19 mouse cellular contexts compared by ENCODE assay signal in the genomic region with DNA sequence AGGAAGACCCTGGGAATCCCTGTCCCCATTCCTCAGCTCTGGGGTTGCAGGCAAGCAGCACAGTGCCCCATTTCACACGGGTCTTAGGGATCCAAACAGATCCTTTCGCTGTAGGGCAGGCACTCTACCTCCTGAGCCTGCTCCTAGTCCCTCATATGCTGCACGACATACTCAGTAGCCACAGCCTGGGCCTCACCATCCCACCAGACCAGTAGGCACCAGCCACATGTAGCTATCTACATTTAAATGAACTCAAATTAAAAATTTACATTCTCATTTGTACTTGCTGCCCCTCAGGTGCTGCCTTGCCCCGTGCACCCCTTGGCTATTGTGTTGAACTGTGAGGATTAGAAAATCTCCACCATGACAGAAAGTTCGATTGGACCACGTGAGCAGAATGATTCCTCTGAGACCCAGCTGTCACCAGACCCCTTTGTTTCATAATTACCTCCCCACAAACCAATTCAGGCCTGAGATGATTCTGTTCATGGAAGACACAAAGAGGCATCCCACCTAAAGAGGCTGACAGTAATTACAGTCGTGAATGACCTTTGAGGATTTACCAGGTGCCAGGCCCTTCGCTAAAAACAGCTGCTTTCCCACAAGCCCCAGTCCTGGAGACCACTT.
DNase-seq lines count a peak whose midpoint lies in the region; ATAC-seq and TF ChIP-seq lines count a peak whose summit lies in the region.
"Had no signal": no experiment of that assay in that cellular context is flagged by ENCODE, and none has a peak within 500 bp of the region (broad histone marks: within the 10 kb centered on the region; RNA-seq: fewer than 3 reads in every experiment).

No protein-coding gene starts in this region.

- H3K9ac ChIP-seq in midbrain, embryonic 16.5 days (ENCODE audit: low read depth, low read length) = no peak overlapping the region
- H3K9ac ChIP-seq in forebrain, embryonic 12.5 days = no peak overlapping the region
- H3K9ac ChIP-seq in hindbrain, embryonic 12.5 days = no peak overlapping the region
- H3K9ac ChIP-seq: embryonic facial prominence, embryonic 12.5 days; heart, embryonic 15.5 days had no signal

- no peak overlapping the region for H3K4me2 ChIP-seq in midbrain, embryonic 16.5 days (ENCODE audit: low read length)
- H3K4me2 ChIP-seq in forebrain, embryonic 12.5 days = no peak overlapping the region
- H3K4me2 ChIP-seq in hindbrain, embryonic 12.5 days (replicated peaks) = no peak overlapping the region
- H3K4me2 ChIP-seq: embryonic facial prominence, embryonic 12.5 days; heart, embryonic 15.5 days had no signal

- peaks cover 28% of the 10 kb centered on the region for H3K4me1 ChIP-seq in midbrain, embryonic 10.5 days
- peaks cover 16% of the 10 kb centered on the region for H3K4me1 ChIP-seq in midbrain, embryonic 16.5 days (ENCODE audit: control insufficient read depth, insufficient read depth, low read length)
- H3K4me1 ChIP-seq in forebrain, embryonic 12.5 days = peaks cover 29% of the 10 kb centered on the region
- H3K4me1 ChIP-seq in hindbrain, embryonic 12.5 days = peaks cover 25% of the 10 kb centered on the region

- H3K27me3 ChIP-seq in midbrain, embryonic 10.5 days (ENCODE audit: low read depth, poor library complexity, severe bottlenecking) = no peaks in the 10 kb centered on the region
- no peaks in the 10 kb centered on the region for H3K27me3 ChIP-seq in midbrain, embryonic 16.5 days (ENCODE audit: control insufficient read depth, insufficient read depth, low read depth, low read length)
- no peaks in the 10 kb centered on the region for H3K27me3 ChIP-seq in forebrain, embryonic 12.5 days
- 0 out of 2 replicates have a peak, but pooled peaks cover 3% of the 10 kb centered on the region for H3K27me3 ChIP-seq in hindbrain, embryonic 12.5 days
- H3K27me3 ChIP-seq: embryonic facial prominence, embryonic 12.5 days; heart, embryonic 15.5 days had no signal

- H3K9me3 ChIP-seq in midbrain, embryonic 10.5 days (replicated peaks) = no peaks in the 10 kb centered on the region
- no peaks in the 10 kb centered on the region for H3K9me3 ChIP-seq in midbrain, embryonic 16.5 days (replicated peaks; ENCODE audit: control insufficient read depth, low read length, poor library complexity, severe bottlenecking)
- H3K9me3 ChIP-seq in forebrain, embryonic 12.5 days = no peaks in the 10 kb centered on the region
- H3K9me3 ChIP-seq in hindbrain, embryonic 12.5 days (replicated peaks) = no peaks in the 10 kb centered on the region
- H3K9me3 ChIP-seq: embryonic facial prominence, embryonic 12.5 days; heart, embryonic 15.5 days; limb, embryonic 10.5 days had no signal

- intact Hi-C loops in gastrocnemius, adult 2 months (cut with DNase I) = no loop called here

- ATAC-seq in midbrain, embryonic 16.5 days = no peak
- peak; percentile 75 for ATAC-seq in forebrain, embryonic 12.5 days (ENCODE audit: low FRiP score)
- peak; percentile 72 for ATAC-seq in hindbrain, embryonic 12.5 days (ENCODE audit: low FRiP score)
- ATAC-seq in megakaryocyte progenitor cell, adult 5-6 weeks (replicated peaks; ENCODE audit: poor library complexity) = no peak

- 64% methylated on average over 8 of the region's 8 CpGs for WGBS in midbrain, embryonic 10.5 days
- 22% methylated on average over 8 of the region's 8 CpGs for WGBS in midbrain, embryonic 16.5 days
- WGBS in forebrain, embryonic 12.5 days = 21% methylated on average over 8 of the region's 8 CpGs
- WGBS in hindbrain, embryonic 12.5 days = 39% methylated on average over 8 of the region's 8 CpGs

- H3K27ac ChIP-seq in midbrain, embryonic 10.5 days (replicated peaks) = peak overlapping the region; percentile 59; the same call in 1 of the 2 replicates
- no peak overlapping the region for H3K27ac ChIP-seq in midbrain, embryonic 16.5 days (ENCODE audit: low read length)
- H3K27ac ChIP-seq in forebrain, embryonic 12.5 days = peak overlapping the region; percentile 77
- H3K27ac ChIP-seq in hindbrain, embryonic 12.5 days = peak overlapping the region; percentile 66
- H3K27ac ChIP-seq in gastrocnemius, adult 2 months = no peak overlapping the region
- H3K27ac ChIP-seq: embryonic facial prominence, embryonic 12.5 days; heart, embryonic 15.5 days; limb, embryonic 10.5 days had no signal

- TF ChIP-seq CTCF in gastrocnemius, adult 2 months (IDR thresholded peaks at IDR 0.05) = no peak

- no peaks in the 10 kb centered on the region for H3K36me3 ChIP-seq in midbrain, embryonic 10.5 days
- no peaks in the 10 kb centered on the region for H3K36me3 ChIP-seq in midbrain, embryonic 16.5 days (ENCODE audit: control insufficient read depth, insufficient read depth, low read length)
- no peaks in the 10 kb centered on the region for H3K36me3 ChIP-seq in forebrain, embryonic 12.5 days (replicated peaks)
- no peaks in the 10 kb centered on the region for H3K36me3 ChIP-seq in hindbrain, embryonic 12.5 days
- H3K36me3 ChIP-seq: embryonic facial prominence, embryonic 12.5 days; heart, embryonic 15.5 days; limb, embryonic 10.5 days had no signal

- no peak overlapping the region for H3K4me3 ChIP-seq in midbrain, embryonic 10.5 days
- no peak overlapping the region for H3K4me3 ChIP-seq in midbrain, embryonic 16.5 days (ENCODE audit: low read depth, low read length)
- no peak overlapping the region for H3K4me3 ChIP-seq in forebrain, embryonic 12.5 days (replicated peaks)
- H3K4me3 ChIP-seq in hindbrain, embryonic 12.5 days = no peak overlapping the region
- no peak overlapping the region for H3K4me3 ChIP-seq in gastrocnemius, adult 2 months
- H3K4me3 ChIP-seq: embryonic facial prominence, embryonic 12.5 days; erythroblast, embryonic 14.5 days; heart, embryonic 15.5 days; limb, embryonic 10.5 days had no signal

- no peak for DNase-seq in midbrain, embryonic 10.5 days (ENCODE audit: low spot score)
- peak; percentile 61 for DNase-seq in retina, embryonic 14.5 days (ENCODE audit: low spot score)
- no peak for DNase-seq in gastrocnemius, adult 2 months
- DNase-seq: adrenal gland, adult 2 months; cerebellum, adult 8-10 months; gastrocnemius, postnatal 36 days; kidney, adult 11 months; lung, adult 2 months; lung, postnatal 36 days; right cerebral cortex, postnatal 4 days; thymus, adult 2 months had no signal

Comparison
In these comparisons a context has a peak if more than half of its experiments do, and no peak if none do; other contexts are left out.
1. H3K27ac ChIP-seq: peak in midbrain, embryonic 10.5 days (single experiment), forebrain, embryonic 12.5 days (single experiment) and hindbrain, embryonic 12.5 days (single experiment); none in midbrain, embryonic 16.5 days (single experiment) and gastrocnemius, adult 2 months (single experiment).
2. ATAC-seq: peak in forebrain, embryonic 12.5 days (single experiment) and hindbrain, embryonic 12.5 days (single experiment); none in midbrain, embryonic 16.5 days (single experiment) and megakaryocyte progenitor cell, adult 5-6 weeks (single experiment).